ENCODE assay signal across 16 mouse cellular contexts in the genomic region with DNA sequence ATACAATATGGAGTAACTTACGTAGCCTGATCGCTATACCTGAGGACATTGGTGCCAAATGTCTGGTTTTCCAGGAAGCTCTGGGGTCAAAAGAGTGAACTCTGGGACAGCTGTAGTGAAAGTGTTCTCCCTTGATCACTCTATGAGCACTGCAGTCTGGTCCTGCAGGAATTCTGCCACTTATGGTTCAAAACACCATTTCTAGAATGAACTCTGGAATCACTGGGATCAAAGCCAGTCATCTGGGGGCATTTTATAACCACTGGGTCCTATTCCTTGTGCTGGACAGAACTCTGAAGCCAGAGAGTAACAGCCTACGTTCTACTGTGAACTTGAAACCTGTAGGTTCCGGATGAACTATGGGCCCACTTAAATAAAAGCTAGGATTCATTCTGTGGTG.
"Had no signal": no experiment of that assay in that cellular context is flagged by ENCODE, and none has a peak within 500 bp of the region (broad histone marks: within the 10 kb centered on the region; RNA-seq: fewer than 3 reads in every experiment).

No protein-coding gene starts in this region.

- H3K4me2 ChIP-seq: kidney, embryonic 15.5 days; limb, embryonic 13.5 days; lung, embryonic 14.5 days had no signal

- H3K4me3 ChIP-seq: kidney, embryonic 15.5 days; layer of hippocampus, adult 2 months; limb, embryonic 10.5 days; limb, embryonic 13.5 days; myocyte had no signal

- DNase-seq: kidney, adult 18-20 months; kidney, postnatal 10 days; layer of hippocampus, adult 9-11 months; liver; liver, postnatal 0 days; lung, embryonic 14.5 days; thymus, postnatal 25 days had no signal

- H3K27me3 ChIP-seq: kidney, embryonic 15.5 days; limb, embryonic 13.5 days had no signal

- H3K9ac ChIP-seq: kidney, embryonic 15.5 days; limb, embryonic 13.5 days; liver, embryonic 14.5 days; liver, postnatal 0 days; lung, embryonic 14.5 days had no signal

- H3K36me3 ChIP-seq: kidney, embryonic 15.5 days; limb, embryonic 10.5 days; limb, embryonic 13.5 days had no signal

- H3K27ac ChIP-seq: kidney, embryonic 15.5 days; layer of hippocampus, adult 2 months; limb, embryonic 10.5 days; limb, embryonic 13.5 days; liver, embryonic 14.5 days; macrophage had no signal

- H3K9me3 ChIP-seq: limb, embryonic 10.5 days had no signal

- ATAC-seq: liver, postnatal 0 days; lung, postnatal 0 days; midbrain, embryonic 16.5 days had no signal

- H3K4me1 ChIP-seq: kidney, embryonic 15.5 days; limb, embryonic 10.5 days; limb, embryonic 13.5 days had no signal
